8 mouse cellular contexts compared by ENCODE assay signal in the genomic region with DNA sequence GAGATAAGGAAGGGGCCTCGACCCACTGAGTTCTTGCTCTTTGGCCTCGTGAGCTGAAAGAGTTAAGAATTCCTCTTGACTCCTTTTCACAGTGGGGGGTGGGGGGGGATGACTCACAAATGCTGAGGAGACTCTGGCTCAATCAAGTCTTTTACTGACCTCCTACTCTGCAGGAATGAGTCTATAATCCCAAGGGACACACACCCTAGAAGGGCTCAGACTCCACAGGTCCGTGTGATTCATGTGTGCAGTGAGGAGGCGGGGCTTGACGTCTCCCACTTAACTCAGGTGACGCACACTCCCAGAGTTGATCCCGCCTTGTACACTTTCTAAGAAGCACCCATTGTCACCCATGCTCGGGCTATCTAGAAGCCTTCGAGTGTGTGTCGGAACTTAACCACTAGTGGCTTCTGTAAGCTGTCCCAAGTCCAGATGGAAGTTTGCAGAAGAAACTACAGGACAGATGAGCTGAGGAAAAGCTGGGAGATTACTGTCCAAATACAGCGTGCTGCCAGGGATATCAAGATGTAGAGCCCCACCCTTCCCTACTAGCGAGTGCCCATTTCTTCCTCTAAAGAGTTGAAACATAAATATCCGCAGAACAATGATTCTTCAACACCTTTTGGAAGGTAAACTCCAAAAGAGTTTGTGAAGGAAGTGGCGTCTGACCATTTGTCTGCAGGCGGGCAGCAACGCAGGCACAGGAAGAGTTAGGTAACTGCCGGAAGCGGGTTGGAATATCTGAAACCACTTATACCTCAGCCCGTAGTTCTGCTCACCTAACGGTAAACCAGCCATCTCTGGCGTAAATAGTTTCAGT. TPM values are rescaled to one million over a fixed set of nuclear protein-coding genes. Genes with fewer than 3 reads are reported as not detected.
DNase-seq lines count a peak whose midpoint lies in the region; ATAC-seq lines count a peak whose summit lies in the region.

No protein-coding gene starts in this region.

- DNase-seq in thymus, postnatal 0 days (ENCODE audit: low spot score) = peak; percentile 46
- DNase-seq in thymus, postnatal 10 days (ENCODE audit: low spot score in 2 of 2) = no peak
- peak; percentile 64 for DNase-seq in lung, postnatal 10 days
- DNase-seq in cerebellum, adult 18-20 months = no peak
- DNase-seq in layer of hippocampus, adult 9-11 months = no peak
- no peak for DNase-seq in ovary, postnatal 36 days (ENCODE audit: low spot score)
- no peak for DNase-seq in spleen, postnatal 14 days (ENCODE audit: low spot score in 2 of 2)

- H3K4me2 ChIP-seq in heart, embryonic 14.5 days (ENCODE audit: low read length) = peak overlapping the region; percentile 42

- H3K4me1 ChIP-seq in heart, embryonic 14.5 days (ENCODE audit: control insufficient read depth in 2 of 2, insufficient read depth in 2 of 2, low read length in 2 of 2) = peaks cover 28 to 33% of the 10 kb centered on the region in 2 experiments

- H3K9ac ChIP-seq in heart, embryonic 14.5 days (ENCODE audit: low read length) = 0 out of 2 replicates have a peak overlapping the region, but pooled peaks have one; percentile 8

- peak; percentile 60; the same call in 1 of the 2 replicates for ATAC-seq in heart, embryonic 14.5 days (ENCODE audit: insufficient number of reproducible peaks, insufficient read depth, low FRiP score, low read depth)

- no peak overlapping the region for H3K27ac ChIP-seq in heart, embryonic 14.5 days (replicated peaks in 1 of 2; ENCODE audit: control insufficient read depth in 1 of 2, insufficient read depth in 1 of 2, low read depth in 2 of 2, low read length in 2 of 2)

- 0 out of 4 replicates have a peak overlapping the region, but pooled peaks of 1 of the 2 experiments have one; percentile 1 for H3K4me3 ChIP-seq in heart, embryonic 14.5 days (ENCODE audit: control insufficient read depth in 1 of 2, insufficient read depth in 1 of 2, low read depth in 1 of 2, low read length in 2 of 2)

- WGBS in heart, embryonic 14.5 days = 26% methylated on average over 21 of the region's 21 CpGs

- H3K36me3 ChIP-seq in heart, embryonic 14.5 days (ENCODE audit: control insufficient read depth, insufficient read depth, low read length) = peaks cover 4% of the 10 kb centered on the region

- no peaks in the 10 kb centered on the region for H3K9me3 ChIP-seq in heart, embryonic 14.5 days (ENCODE audit: control insufficient read depth, low read length)

- H3K27me3 ChIP-seq in heart, embryonic 14.5 days (ENCODE audit: control insufficient read depth, insufficient read depth, low read length) = no peaks in the 10 kb centered on the region

RNA-seq across cellular contexts. Expression of gene Dnmbp, which starts 23.2 kb away (rescaled TPM):
- 6.2 and 7.0 TPM in 2 replicates for polyA plus RNA-seq in thymus, postnatal 0 days (2015; fragmentation: Nextera tagmentation; extraction: Ambion mirVana)
- 9.8 and 10.7 TPM in 2 replicates for polyA plus RNA-seq in heart, embryonic 14.5 days (2014; fragmentation: Nextera tagmentation; extraction: Ambion mirVana)

Comparison
In these comparisons a context has a peak if more than half of its experiments do, and no peak if none do; other contexts are left out.
1. DNase-seq: peak in thymus, postnatal 0 days (single experiment) and lung, postnatal 10 days (single experiment); none in thymus, postnatal 10 days (0 of 2), cerebellum, adult 18-20 months (0 of 2), layer of hippocampus, adult 9-11 months (single experiment), ovary, postnatal 36 days (single experiment) and spleen, postnatal 14 days (0 of 2).